Mouse (Mus musculus) frontal cortex, postnatal 14 days (tissue): Measurements from ENCODE around the gene Ahdc1.

Experiments used
- DNase-seq, 2 experiments: peaks; one replicate each; pipeline ENCODE4 v3.0.0; 2022; ENCODE audit warnings: low spot score in 2 of 2

Gene Ahdc1

DNA sequence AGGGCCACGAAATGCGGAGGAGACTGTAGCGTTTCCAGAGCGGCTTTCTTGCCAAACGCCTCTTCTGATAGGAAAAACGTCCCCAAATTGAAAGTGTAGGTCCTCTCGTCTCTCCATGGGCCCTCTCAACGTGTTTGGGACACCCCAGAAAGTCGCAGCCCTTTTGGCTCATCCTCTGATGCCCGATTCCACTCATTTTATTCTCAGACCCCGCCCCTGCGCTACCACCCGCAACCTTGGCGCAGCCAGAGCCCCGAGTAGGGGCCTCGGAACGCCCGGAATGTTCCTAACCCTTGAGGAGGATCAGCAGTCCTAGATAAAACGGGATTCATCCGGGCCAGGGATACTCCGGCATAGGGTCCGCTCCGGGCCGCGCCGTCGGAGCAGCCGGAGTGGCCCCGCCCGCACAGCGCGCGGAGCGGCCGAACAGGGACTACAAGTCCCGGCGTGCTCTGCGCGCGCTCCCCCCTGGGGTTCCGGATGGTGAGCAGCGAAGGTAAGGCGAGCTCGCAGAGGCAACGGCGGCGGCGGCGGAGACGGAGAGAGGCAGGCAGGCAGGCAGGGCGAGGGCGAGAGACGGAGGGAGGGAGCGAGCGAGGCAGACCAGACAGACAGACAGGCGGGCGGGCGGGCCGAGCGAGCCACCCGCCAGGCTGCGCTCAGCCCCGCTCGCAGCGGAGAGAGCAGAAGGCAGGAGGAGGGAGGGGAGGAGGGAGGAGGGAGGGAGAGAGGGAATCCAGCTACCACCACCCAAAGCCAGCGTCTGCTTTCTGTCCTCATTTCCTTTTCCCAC lies at the start of gene Ahdc1:
TSS of gene Ahdc1 (plus strand) at position 233 of the 793 bp plus-strand sequence.
- DNase-seq: peak; percentile 89 to 92

GRCm38 (mm10) chr4:132961866-132962265 lies 49.2 kb upstream of the Ahdc1 start:
- DNase-seq: no peak

- no peak for DNase-seq
These were observed 48.4 kb upstream of the Ahdc1 start for GRCm38 (mm10) chr4:132962628-132963027.

- no peak for DNase-seq
These were observed 47.6 kb upstream of the Ahdc1 start for GRCm38 (mm10) chr4:132963436-132963835.

DNA sequence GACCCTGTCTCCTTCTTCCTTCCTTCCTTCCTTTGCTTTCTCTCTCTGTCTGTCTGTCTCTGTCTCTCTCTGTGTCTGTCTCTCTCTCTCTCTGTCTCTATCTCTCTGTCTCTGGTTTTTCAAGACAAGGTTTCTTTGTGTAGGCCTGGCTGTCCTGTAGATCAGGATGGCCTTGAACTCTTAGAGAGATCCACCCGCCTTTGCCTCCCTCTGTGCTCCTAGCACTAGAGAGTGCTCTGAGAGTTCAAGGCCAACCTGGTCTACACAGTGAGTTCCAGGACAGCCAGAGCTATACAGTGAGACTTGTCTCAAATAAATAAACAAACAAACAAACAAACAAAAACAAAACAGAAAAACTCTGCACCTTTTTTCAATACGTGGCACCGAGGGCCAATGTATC lies 47.0 kb upstream of the Ahdc1 start:
- DNase-seq: no peak

DNA sequence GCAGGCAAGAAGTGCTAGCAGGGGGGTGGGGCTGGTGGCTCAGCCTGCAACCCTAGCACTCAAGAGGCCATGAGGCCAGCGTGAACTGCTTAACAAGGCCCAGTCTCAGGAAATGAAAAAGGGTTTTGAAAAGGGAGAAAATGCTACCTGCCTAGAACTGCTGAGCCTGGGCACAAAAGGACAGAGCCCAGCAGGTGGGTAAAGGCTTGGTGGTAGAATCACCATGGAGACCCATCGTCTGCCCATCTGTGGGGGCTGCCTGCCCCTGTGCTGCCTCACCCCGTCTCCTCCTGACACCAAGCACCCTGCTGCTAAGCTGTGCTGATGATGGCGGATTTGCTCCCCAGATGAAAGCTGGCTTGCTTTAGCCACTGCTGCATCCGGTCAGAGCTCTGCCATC lies 46.6 kb upstream of the Ahdc1 start:
- DNase-seq: no peak

DNA sequence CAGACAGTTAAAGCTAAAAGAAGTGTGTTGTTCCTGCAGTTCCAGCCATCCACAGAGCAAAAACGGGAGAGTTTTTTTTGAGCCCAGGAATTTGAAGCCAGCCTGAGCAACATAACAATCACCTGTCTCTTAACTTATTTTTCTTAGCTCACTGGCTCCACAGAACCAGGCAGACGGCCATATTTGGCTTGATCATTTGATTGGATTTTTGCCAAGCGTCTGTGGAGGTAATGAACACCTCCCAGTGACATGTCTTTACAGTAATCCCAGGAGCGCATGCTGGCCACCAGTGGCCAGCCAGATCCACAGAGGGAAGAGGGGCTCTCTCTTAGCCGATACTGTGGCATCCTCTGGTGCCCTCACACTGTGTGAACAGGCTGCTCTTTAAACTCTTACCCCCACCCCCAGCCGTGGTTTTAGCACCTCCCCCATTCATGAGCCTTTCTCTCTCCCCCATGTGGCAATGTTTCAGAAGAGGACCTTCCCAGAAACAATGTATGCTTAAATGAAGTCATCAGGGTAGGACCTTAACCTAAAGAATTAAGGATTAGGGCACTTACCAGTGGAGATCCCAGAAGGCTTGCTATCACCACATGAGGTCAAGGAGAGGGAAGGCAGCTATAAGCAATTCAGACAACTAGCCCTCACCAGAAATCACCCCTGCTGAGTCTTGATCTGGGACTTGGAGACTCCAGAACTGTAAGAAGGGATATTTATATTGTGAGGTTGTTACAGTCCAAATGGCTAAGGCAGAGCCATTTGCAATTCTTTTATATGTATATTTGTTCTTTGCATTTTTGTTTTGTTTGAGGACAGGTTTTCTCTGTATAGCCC lies 42.7 kb upstream of the Ahdc1 start:
- no peak for DNase-seq

- DNase-seq: no peak
These were observed 39.5 kb upstream of the Ahdc1 start for GRCm38 (mm10) chr4:132971601-132972000.

DNA sequence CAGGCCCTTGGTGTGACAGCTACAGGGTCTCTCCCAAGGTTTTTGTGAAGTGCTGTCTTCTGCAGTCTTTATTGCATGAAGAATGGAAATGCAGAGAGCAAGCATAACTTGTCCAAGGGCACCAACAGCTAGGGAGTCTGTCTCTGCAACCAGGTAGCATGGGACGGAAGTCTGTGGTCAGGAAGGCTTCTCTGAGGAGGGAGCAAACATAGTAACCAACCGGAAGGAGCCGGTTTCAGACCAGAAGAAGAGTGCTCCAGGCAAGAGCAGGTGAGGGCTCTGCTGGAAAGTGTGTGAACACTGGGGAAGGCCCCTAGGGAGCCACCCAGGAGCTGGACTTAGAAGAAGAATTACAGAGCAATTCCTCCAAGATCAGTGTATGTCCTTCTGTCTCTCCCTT lies 39.0 kb upstream of the Ahdc1 start:
- no peak for DNase-seq

GRCm38 (mm10) chr4:132972556-132972955 lies 38.5 kb upstream of the Ahdc1 start:
- no peak for DNase-seq

DNA sequence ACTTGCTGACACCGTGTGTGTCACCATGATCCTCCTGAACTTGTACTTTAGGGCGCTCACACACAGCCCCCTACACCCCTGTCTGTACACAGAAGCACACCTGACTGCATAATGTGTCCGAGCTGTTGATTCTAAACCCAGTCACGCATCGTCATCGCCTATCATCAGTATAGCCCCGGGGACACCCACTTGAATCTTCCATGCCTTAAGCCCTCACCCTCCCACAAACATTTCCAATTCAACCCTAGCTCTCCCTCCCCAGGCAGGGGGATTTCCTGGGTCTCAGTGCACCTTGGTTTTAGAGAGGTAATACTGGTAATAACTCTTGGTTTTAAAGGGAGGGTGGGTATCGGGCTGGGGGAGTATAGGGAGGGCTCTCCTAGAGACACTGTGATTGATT lies 37.9 kb upstream of the Ahdc1 start:
- no peak for DNase-seq

- no peak for DNase-seq
These were observed 37.2 kb upstream of the Ahdc1 start, which contains the start of gene Fgr for GRCm38 (mm10) chr4:132973814-132974398. Fgr (plus strand) TSS chr4:132974095.

DNA sequence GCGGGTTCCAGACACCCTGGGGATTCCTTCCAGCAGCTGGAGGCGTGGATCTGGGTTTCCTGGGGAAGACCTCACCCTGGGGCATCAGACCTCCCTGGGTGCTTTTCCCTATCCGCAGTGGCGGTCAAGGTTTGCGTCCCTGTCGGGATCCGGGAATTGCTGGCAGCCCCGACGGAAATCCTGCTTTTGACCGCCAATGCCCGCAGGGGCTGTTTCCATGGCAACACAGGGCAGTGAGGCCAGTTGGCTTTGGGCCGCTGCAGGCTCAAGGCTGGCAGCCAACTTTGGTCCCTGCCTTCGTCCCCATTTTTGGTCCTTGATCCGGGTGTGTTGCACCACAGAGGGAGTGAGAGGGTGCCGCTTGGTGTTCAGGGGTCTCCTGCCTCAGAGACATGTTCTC lies 36.2 kb upstream of the Ahdc1 start:
- peak; percentile 26 to 31 for DNase-seq

DNA sequence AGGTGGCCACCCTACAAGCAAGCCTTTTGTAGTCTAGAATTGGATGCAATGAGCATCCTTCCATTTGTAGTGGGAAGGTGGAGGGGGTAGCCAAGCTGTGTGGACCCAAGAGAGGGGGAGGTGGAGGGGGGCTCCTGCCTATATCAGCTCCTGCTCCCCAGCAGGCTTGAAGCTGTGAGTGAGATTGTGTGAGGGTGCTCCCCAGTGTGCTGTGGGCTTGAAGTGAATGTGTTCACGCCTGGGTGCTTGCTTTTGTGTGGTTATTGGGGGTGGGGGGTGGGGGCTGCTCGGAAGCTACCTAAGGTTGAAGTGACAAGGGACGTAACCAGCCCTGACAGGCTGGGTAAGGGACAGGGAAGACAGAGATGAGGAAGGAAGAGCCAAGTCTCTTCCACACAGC lies 35.3 kb upstream of the Ahdc1 start:
- DNase-seq: no peak

DNA sequence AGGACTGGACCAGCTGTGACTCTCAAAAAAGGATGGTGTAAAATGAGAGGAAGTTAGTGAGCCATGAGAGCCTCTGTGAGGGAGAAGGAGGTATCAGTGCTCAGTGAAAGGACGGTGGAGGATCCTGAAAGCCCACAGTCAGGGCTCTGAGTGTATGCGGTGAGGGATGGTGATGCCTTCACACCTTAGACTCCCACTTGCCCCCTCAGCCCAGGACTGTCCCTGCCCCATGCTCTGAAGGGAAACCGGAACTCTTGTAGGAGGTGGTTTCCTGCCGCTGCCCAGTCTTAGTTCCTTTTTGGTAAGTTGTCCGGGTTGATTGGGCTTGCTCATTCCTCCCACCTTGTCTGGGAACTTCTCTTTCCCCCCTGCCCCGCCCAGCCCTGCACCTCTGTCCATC lies 34.3 kb upstream of the Ahdc1 start:
- no peak for DNase-seq

DNA sequence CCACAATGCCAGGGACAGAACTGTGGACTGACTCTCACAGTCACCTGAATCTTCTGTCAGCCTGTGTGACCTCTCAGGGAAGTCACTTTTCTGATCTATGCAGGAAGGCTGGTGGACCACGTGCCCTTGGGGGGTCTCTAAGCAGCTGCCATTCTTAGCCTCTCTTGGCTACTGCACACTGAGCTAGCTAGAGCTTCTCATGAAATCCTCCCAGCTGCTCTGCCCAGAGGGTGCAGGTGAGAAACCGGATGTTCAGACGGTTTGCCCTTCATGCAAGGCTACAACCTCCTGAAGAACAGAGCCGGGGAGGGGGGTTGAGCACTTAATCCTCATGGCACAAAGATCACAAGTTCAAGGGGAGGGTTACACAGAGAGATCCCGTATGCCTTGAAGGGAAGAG lies 33.5 kb upstream of the Ahdc1 start:
- no peak for DNase-seq

- no peak for DNase-seq
These were observed 31.9 kb upstream of the Ahdc1 start for GRCm38 (mm10) chr4:132979186-132979585.

- no peak for DNase-seq
These were observed 29.4 kb upstream of the Ahdc1 start for GRCm38 (mm10) chr4:132981621-132982020.

DNA sequence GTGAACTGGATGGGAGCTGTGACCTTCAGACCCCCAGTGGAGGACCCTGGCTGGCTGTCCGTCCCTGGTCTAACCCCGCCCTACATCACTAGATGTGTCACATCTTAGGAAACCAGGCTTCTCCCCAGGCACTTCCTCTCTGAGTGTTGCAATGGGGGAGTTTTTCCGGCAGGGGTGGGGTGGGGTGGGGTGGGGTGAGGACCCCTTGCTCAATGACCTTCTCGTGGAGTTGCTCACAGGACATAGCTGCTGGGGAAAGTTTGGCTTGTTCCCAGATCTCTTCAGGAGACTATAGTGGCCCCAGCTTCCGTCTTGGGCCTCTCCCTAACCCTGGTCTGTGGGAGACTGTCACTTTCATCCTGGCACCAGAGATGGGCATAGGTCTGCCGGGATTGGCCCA lies 28.1 kb upstream of the Ahdc1 start:
- no peak for DNase-seq

DNA sequence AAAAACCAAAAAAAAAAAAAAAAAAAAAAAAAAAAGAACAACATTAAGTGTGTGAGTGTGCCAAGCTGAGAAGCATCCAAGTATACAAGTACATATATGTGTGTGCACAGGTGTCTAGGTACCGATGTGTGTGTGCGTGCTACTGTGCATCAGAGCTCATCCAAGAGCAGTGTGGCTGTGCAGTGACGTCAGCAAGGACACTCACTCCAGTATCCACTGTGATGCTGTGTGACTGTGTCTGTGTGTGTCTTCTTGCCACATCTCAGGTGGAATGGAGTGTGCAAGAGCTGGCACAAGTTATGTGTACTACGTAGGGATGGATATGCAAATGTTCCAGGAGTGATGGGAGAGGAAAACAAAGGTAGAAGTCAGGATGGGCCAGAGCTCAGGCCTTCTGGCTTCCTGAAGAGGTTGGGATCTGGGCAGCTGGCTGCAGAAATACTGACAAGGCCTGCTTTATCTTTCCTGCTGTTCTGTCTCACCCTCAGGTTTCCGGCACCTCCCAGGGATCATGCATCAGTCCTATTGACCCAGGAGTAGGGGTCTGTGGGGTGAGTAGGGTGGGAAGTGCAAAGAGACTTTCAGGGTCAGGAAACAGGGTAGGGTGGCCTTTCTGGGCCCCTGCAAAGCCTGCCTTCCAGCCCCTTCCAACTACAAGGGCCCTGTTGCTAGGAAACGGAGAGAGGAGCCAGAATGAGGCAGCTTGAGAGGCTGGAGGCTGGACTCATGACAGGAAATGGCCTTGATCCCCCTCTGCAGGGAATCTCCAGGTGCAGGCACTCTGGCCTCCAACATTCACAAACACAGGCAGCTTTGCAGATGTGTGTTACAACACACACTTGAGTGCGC lies 27.2 kb upstream of the Ahdc1 start:
- DNase-seq: peak; percentile 28 to 35

DNA sequence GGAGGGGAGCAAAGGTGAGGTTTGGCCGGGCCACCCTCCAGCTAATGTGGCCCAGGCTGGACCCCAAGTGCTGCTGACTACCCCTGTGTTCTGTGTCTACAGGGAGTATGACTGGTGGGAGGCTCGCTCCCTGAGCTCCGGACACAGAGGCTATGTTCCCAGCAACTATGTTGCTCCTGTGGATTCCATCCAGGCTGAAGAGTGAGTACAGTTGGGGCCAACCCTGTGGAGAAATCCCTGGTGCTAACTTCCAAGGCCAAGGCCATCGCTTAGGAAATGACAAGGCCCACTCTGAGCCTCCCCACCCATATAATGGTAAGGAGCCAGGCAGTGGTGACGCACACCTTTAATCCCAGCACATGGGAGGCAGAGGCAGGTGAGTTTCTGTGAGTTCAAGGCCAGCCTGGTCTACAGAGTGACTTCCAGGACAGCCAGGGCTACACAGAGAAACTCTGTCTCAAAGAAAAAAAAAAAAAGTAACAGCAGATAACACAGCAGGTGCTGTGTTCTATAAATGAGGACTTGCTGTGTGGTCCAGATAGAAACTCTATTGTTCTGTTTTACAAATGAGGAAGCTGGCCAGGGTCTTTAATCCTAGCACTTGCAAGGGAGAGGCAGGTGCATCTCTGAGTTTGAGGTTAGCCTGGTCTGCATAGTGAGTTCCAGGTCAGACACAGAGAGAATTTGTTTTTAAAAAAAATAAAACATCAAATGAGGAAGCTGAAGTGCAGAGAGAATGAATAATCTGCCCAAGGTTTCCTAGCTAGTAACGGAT lies 22.3 kb upstream of the Ahdc1 start:
- no peak for DNase-seq
